Mouse (Mus musculus) c-Kit-positive CD71-positive TER-119-positive erythroid progenitor cells, embryonic 14.5 days (primary cell): Measurements from ENCODE around the gene Kif5a.

Source experiments
- DNase-seq: peaks from one replicate; pipeline ENCODE4 v3.0.0-alpha.2; 2013; ENCODE audit warnings: low spot score

Kif5a gene

GRCm38 (mm10) chr10:127191191-127192056 lies 71.7 kb downstream of the Kif5a start:
- DNase-seq: no peak

DNA sequence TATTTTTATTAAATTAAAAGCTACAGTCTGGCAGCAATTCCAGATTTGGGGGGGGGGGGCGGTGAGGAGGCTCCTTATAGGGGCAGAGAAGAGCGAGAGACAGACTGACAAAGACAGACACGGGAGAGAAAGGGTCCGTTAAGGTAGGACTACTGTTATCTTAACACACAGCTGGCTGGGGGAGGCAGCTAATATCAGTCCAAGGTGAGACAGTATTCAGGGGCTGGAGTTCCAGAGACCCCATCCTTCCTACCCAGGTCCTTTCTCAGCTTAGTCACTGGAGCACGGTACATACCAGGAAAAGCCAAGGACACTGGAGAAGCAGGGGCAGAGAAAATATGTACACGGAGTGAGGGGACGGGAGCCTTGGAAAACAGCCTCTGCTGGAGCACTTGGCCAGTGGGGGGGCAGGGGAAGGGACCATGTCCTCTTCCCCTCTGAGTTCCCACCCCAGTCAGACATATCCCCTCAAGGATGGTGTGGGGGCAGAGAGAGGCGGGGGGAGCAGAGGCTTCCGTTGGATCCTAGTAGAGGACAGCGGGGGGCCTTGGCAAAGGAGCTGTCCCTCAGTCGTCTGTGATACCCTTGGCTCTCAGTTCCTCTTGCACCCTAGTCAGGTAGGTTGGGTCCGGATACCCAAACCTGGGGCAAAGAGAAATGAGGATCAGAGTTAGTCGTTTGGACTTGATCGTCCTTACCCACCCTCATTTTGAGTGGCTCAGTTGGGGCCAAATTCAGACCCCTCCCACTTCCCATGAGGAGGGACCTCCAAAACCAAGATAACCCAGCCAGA lies 72.6 kb downstream of the Kif5a start:
- DNase-seq: no peak

- no peak for DNase-seq
These were observed 73.3 kb downstream of the Kif5a start, which contains the start of gene Arhgef25 for GRCm38 (mm10) chr10:127189651-127190381. Gene Arhgef25, minus strand, starts transcription at chr10:127190083.

GRCm38 (mm10) chr10:127189116-127189650 lies 74.0 kb downstream of the Kif5a start:
- peak; percentile 76 for DNase-seq

GRCm38 (mm10) chr10:127188465-127189115 lies 74.6 kb downstream of the Kif5a start:
- DNase-seq: no peak

DNA sequence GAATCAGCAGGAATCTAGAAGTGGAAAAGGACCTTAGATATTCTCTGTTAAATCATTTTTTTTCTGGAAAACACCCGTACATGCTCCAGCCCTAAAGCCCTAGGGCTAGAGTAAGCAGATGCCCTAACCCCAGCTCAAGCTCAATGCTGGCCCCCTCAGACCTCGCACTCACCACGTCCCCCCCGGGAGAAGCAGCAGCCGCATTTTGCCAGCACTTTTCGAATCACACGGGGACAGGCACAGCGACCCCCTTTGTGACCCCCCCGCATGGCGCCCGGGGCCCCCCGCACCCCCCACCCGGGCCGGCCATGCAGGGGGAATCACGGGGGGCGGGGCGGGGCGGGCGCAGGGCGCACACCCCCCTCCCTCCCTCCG lies 75.1 kb downstream of the Kif5a start:
- DNase-seq: no peak

DNA sequence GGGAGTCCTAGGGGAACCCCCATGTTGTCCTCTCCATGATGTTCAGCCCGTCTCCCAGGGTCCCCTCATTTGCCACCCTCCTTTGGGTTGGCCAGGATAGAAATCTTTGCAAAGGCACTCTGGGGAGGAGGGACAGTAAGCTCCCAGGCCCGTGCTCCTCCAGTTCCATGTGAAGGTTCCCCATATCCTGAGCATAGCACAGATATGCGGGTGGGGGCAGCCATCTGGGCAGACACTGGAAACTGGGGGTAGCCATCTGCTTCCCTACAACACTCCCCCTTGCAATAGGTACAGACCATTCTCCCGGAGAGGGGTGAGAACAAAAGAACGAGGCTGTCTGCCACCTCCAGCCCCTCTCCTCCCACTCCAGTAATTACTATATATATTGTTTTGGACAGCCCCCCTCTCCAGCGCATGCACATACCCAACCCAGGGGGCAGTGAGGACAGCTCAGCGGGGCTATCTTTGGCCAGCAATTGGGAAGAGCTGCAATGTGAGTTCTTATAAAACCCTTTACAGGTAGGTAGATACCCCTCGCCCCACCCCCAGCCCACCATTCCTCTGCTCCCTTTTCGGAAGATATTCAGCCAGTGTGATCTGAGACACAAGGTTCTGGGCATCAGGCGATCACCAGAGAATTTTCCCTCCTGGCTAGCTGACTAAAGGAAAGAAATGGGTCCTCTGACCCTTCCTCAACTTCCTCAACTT lies 75.6 kb downstream of the Kif5a start:
- no peak for DNase-seq

- no peak for DNase-seq
These were observed 76.7 kb downstream of the Kif5a start for GRCm38 (mm10) chr10:127186451-127186850.

- no peak for DNase-seq
These were observed 77.6 kb downstream of the Kif5a start for GRCm38 (mm10) chr10:127185506-127185905.

- DNase-seq: no peak
These were observed 78.0 kb downstream of the Kif5a start for GRCm38 (mm10) chr10:127185101-127185500.

- no peak for DNase-seq
These were observed 79.4 kb downstream of the Kif5a start for GRCm38 (mm10) chr10:127183759-127184158.

DNA sequence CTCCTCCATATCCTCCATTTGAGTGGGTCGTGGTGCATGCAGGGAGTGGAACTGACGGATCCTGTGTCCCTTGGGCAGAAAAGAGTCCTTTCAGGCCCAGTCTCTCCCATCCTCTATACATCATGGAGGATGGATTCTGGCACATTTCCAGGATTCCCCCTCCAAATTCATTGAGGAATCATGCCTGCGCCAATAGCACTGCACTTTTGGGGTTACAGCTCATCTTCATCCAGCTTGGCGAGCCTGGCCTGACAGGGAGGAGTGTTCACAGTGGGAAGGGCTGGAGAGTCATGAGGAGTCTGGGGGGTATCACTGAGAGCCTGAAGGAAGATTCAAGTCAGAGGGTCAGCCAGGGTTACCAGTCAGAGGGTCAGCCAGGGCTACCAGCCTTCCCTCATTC lies 80.5 kb downstream of the Kif5a start:
- DNase-seq: no peak

DNA sequence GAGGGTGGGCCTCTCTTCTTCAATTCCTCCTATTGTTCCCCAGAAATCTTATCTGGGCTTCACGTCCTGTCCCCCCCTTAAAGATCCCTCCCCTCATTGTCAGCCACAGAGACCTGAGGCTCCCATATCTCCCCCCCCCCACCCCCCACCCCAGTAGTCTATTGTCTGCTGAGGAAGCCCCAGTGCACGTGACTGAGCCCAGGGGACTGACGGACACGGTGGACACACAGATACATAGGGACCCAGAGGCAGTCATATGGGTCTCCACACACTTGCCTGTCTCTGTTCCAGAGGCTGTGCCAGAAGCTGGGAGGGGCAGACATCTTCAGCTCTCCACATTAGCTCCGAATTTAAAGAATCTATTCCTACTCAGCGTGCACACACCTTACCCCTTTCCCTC lies 81.6 kb downstream of the Kif5a start:
- DNase-seq: no peak

- no peak for DNase-seq
These were observed 82.5 kb downstream of the Kif5a start for GRCm38 (mm10) chr10:127180695-127181047.

GRCm38 (mm10) chr10:127179871-127180694 lies 83.1 kb downstream of the Kif5a start, which contains the start of gene Slc26a10:
Gene Slc26a10, minus strand, starts transcription at chr10:127180645.
- DNase-seq: no peak

GRCm38 (mm10) chr10:127178286-127179027 lies 84.7 kb downstream of the Kif5a start:
- no peak for DNase-seq

DNA sequence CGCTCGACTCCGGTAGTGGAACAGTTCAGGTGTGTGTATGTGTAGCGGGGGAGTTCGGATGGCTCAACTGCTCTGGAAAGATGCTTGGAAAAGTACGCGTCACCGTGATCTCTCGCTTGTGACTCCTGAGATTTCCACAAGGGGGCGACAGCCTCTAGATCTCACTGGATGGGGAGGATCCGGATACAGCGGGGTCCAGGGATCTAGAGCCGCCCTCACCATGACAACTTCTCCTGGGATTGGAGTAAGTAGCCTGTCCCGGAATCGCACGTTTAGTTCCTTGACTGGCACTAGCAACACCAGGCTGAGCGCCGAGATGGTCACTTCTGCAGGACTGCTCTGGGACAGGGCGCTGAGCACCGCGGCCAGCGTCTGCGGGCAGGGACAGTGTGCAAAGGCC lies 85.4 kb downstream of the Kif5a start:
- peak; percentile 75 for DNase-seq

DNA sequence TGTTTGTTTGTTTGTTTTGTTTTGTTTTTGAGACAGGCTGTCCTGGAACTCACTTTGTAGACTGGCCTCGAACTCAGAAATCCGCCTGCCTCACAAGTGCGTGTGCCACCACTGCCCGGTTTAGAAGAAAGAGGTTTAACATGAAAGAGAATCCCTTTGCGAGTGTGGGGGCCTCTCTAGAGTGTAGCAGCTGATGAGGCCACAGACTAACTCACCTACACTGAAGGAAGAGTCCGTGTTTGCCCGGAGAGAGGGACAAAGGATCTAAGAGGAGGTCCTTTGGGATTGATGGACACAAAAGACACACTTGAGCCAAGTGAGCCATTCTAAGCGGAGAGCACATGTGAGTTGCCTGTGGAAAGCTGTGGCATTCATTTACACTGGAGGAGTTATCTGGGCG lies 85.9 kb downstream of the Kif5a start:
- no peak for DNase-seq

GRCm38 (mm10) chr10:127176756-127177155 lies 86.4 kb downstream of the Kif5a start:
- no peak for DNase-seq
